Mouse (Mus musculus) forebrain, embryonic 16.5 days (tissue): ENCODE measurements around the gene Tcf25. TPM values are rescaled to one million over a fixed set of nuclear protein-coding genes. Genes with fewer than 3 reads are reported as not detected.
A peak's percentile ranks its signal among the peaks of the same experiment; 100 is the strongest.
"Not testable (repeated sequence)": the region's sequence is repeated elsewhere in the genome, so short reads cannot be mapped to it uniquely, and the experiment has no call there.

ENCODE experiments used
- ATAC-seq: fragments of 200-750 bp; cut with Nextera tagmentation; 2 replicates; pipeline ENCODE4 v1.8.0; 2017; ENCODE audit warnings: mild to moderate bottlenecking, moderate library complexity
- H3K27ac ChIP-seq: fragments of 300-500 bp; sonication (generic); 2 replicates; pipeline ENCODE4 v1.5.1; 2014; ENCODE audit warnings: low read length, control low read depth
- H3K27me3 ChIP-seq: fragments of 300-500 bp; sonication (generic); replicated peaks from 2 replicates; pipeline ENCODE4 v1.6.1; 2014; ENCODE audit warnings: low read length; ENCODE audit not compliant: control insufficient read depth, insufficient read depth
- H3K36me3 ChIP-seq: fragments of 300-500 bp; sonication (generic); 2 replicates; pipeline ENCODE4 v1.6.1; 2014; ENCODE audit not compliant: control insufficient read depth, insufficient read depth
- H3K4me1 ChIP-seq: fragments of 300-500 bp; sonication (generic); replicated peaks from 2 replicates; pipeline ENCODE4 v1.6.1; 2014; ENCODE audit warnings: low read length; ENCODE audit not compliant: control insufficient read depth, insufficient read depth
- H3K4me2 ChIP-seq: fragments of 300-500 bp; sonication (generic); 2 replicates; pipeline ENCODE4 v1.6.1; 2014; ENCODE audit warnings: mild to moderate bottlenecking, low read length, control low read depth
- H3K4me3 ChIP-seq: fragments of 300-500 bp; sonication (generic); replicated peaks from 2 replicates; pipeline ENCODE4 v1.5.1; 2014; ENCODE audit warnings: mild to moderate bottlenecking, low read length, control low read depth
- H3K9ac ChIP-seq: fragments of 300-500 bp; sonication (generic); replicated peaks from 2 replicates; pipeline ENCODE4 v1.6.1; 2014; ENCODE audit warnings: low read depth, low read length, control low read depth
- H3K9me3 ChIP-seq: fragments of 300-500 bp; sonication (generic); 2 replicates; pipeline ENCODE4 v1.6.1; 2016; ENCODE audit warnings: low read length; ENCODE audit not compliant: control insufficient read depth
- WGBS: fragments of 180-500 bp; shearing (Covaris S2); extraction: QIAGEN DNeasy Blood & Tissue Kit; methylation state at CpG from one replicate; pipeline ENCODE4 v1.1.7; 2014; 5-methylcytosine and 5-hydroxymethylcytosine counted together
- polyA plus RNA-seq: library from polyadenylated mRNA; unstranded; fragments of >200 nt; fragmentation: Nextera tagmentation; extraction: Ambion mirVana; gene quantifications from 2 replicates; pipeline ENCODE4 v1.2.1, GENCODE M21; 2015

Gene Tcf25
- polyA plus RNA-seq, 1 experiment from 2014 or later: 283 TPM

GRCm38 (mm10) chr8:123430936-123431335 lies 57.4 kb downstream of the Tcf25 start:
- peaks cover 30% of the 10 kb centered on the region for H3K9me3 ChIP-seq
- not testable (repeated sequence) for ATAC-seq, H3K9ac ChIP-seq

GRCm38 (mm10) chr8:123431616-123432365 lies 58.2 kb downstream of the Tcf25 start:
- Histone ChIP-seq H3K4me2 (no peak overlapping the region), H3K4me3 (no peak overlapping the region), H3K9ac (no peak overlapping the region), H3K36me3 (no peaks in the 10 kb centered on the region), H3K27ac (no peak overlapping the region), H3K9me3 (peaks cover 29% of the 10 kb centered on the region), H3K27me3 (no peaks in the 10 kb centered on the region), H3K4me1 (no peaks in the 10 kb centered on the region)
- 96% methylated on average over 25 of the region's 25 CpGs for WGBS
- no peak for ATAC-seq

More at GRCm38 (mm10) chr8:123430936-123431335, 57.4 kb downstream of the Tcf25 start:
- H3K36me3 ChIP-seq, H3K4me1 ChIP-seq, H3K4me3 ChIP-seq, H3K27ac ChIP-seq, H3K4me2 ChIP-seq, H3K27me3 ChIP-seq: not testable (repeated sequence)
- 94% methylated on average over 8 of the region's 8 CpGs for WGBS

GRCm38 (mm10) chr8:123432381-123432780 lies 58.8 kb downstream of the Tcf25 start:
- 98% methylated on average over 16 of the region's 16 CpGs for WGBS
- H3K4me2 ChIP-seq: no peak overlapping the region
- peaks cover 23% of the 10 kb centered on the region for H3K9me3 ChIP-seq
- H3K4me1 ChIP-seq: no peaks in the 10 kb centered on the region
- no peaks in the 10 kb centered on the region for H3K27me3 ChIP-seq
- H3K36me3 ChIP-seq: no peaks in the 10 kb centered on the region
- H3K9ac ChIP-seq: no peak overlapping the region
- no peak overlapping the region for H3K4me3 ChIP-seq
- no peak overlapping the region for H3K27ac ChIP-seq
- no peak for ATAC-seq

- H3K4me2 ChIP-seq, ATAC-seq, H3K36me3 ChIP-seq, H3K27me3 ChIP-seq, H3K27ac ChIP-seq, H3K4me3 ChIP-seq, H3K4me1 ChIP-seq, H3K9ac ChIP-seq: not testable (repeated sequence)
- 96% methylated on average over 40 of the region's 47 CpGs for WGBS
- H3K9me3 ChIP-seq: peaks cover 14% of the 10 kb centered on the region
Measured at GRCm38 (mm10) chr8:123433241-123433974, 59.9 kb downstream of the Tcf25 start.

GRCm38 (mm10) chr8:123441788-123442187 lies 68.2 kb downstream of the Tcf25 start:
- Histone ChIP-seq H3K4me3 (no peak overlapping the region), H3K9me3 (no peaks in the 10 kb centered on the region), H3K4me2 (no peak overlapping the region), H3K36me3 (no peaks in the 10 kb centered on the region), H3K9ac (no peak overlapping the region), H3K27me3 (no peaks in the 10 kb centered on the region), H3K27ac (no peak overlapping the region), H3K4me1 (peaks cover 12% of the 10 kb centered on the region)
- no peak for ATAC-seq
- 94% methylated on average over 2 of the region's 2 CpGs for WGBS

- ATAC-seq: no peak
- H3K27ac ChIP-seq: no peak overlapping the region
- no peaks in the 10 kb centered on the region for H3K27me3 ChIP-seq
- no peak overlapping the region for H3K9ac ChIP-seq
- H3K9me3 ChIP-seq: no peaks in the 10 kb centered on the region
- peak overlapping the region; percentile 84; the same call in 1 of the 2 replicates for H3K4me3 ChIP-seq
- H3K4me1 ChIP-seq: peaks cover 12% of the 10 kb centered on the region
- 81% methylated on average over 5 of the region's 5 CpGs for WGBS
- no peaks in the 10 kb centered on the region for H3K36me3 ChIP-seq
- peak overlapping the region; percentile 83 for H3K4me2 ChIP-seq
Measured at GRCm38 (mm10) chr8:123442351-123442750, 68.8 kb downstream of the Tcf25 start.

- Histone ChIP-seq H3K27me3 (no peaks in the 10 kb centered on the region), H3K9ac (peak overlapping the region; percentile 83)
- WGBS: under 1% methylated on average over 41 of the region's 41 CpGs
Measured at GRCm38 (mm10) chr8:123442871-123443575, 69.5 kb downstream of the Tcf25 start.

GRCm38 (mm10) chr8:123443576-123443921 lies 70.0 kb downstream of the Tcf25 start:
- Histone ChIP-seq H3K4me2 (peak overlapping the region; percentile 83), H3K4me1 (peaks cover 12% of the 10 kb centered on the region), H3K27me3 (no peaks in the 10 kb centered on the region), H3K27ac (no peak overlapping the region; the same call in 1 of the 2 replicates), H3K36me3 (no peaks in the 10 kb centered on the region), H3K9me3 (no peaks in the 10 kb centered on the region), H3K9ac (peak overlapping the region; percentile 83), H3K4me3 (peak overlapping the region; percentile 84)
- ATAC-seq: no peak
- WGBS: 19% methylated on average over 4 of the region's 4 CpGs

More at GRCm38 (mm10) chr8:123442871-123443575, 69.5 kb downstream of the Tcf25 start:
- Histone ChIP-seq H3K4me2 (peak overlapping the region; percentile 83), H3K9me3 (no peaks in the 10 kb centered on the region), H3K4me1 (peaks cover 12% of the 10 kb centered on the region), H3K4me3 (peak overlapping the region; percentile 84), H3K36me3 (no peaks in the 10 kb centered on the region), H3K27ac (peak overlapping the region; percentile 31)
- ATAC-seq: peak; percentile 96

- H3K27me3 ChIP-seq: no peaks in the 10 kb centered on the region
- no peak overlapping the region for H3K27ac ChIP-seq
- no peak overlapping the region for H3K9ac ChIP-seq
- no peak for ATAC-seq
- peak overlapping the region; percentile 83 for H3K4me2 ChIP-seq
- H3K9me3 ChIP-seq: no peaks in the 10 kb centered on the region
- WGBS: 92% methylated on average over 6 of the region's 6 CpGs
- H3K4me3 ChIP-seq: no peak overlapping the region
- H3K36me3 ChIP-seq: no peaks in the 10 kb centered on the region
- peaks cover 12% of the 10 kb centered on the region for H3K4me1 ChIP-seq
Measured at GRCm38 (mm10) chr8:123444131-123444530, 70.6 kb downstream of the Tcf25 start.
